Mouse (Mus musculus) liver, adult 2 months (tissue): ENCODE results near the gene Tada3. TPM values are rescaled to one million over a fixed set of nuclear protein-coding genes. Genes with fewer than 3 reads are reported as not detected.
A peak's percentile ranks its signal among the peaks of the same experiment; 100 is the strongest.

Experiments
- DNase-seq: peaks from one replicate; pipeline ENCODE4 v3.0.0-alpha.2; 2011; ENCODE audit warnings: low read depth, low spot score; ENCODE audit errors: extremely low read depth
- H3K27ac ChIP-seq: fragments of 200-500 bp; replicated peaks from 2 replicates; pipeline ENCODE4 v1.5.1; 2012; ENCODE audit warnings: low read depth, mild to moderate bottlenecking, control low read depth, inconsistent platforms, low read length; ENCODE audit not compliant: insufficient read depth
- H3K27me3 ChIP-seq: fragments of 200-500 bp; 2 replicates; pipeline ENCODE4 v1.6.1; 2012; ENCODE audit warnings: mild to moderate bottlenecking, moderate library complexity, low read length, inconsistent platforms; ENCODE audit not compliant: control insufficient read depth, insufficient read depth
- H3K36me3 ChIP-seq: fragments of 200-500 bp; 2 replicates; pipeline ENCODE4 v1.6.1; 2012; ENCODE audit warnings: low read length, inconsistent platforms; ENCODE audit not compliant: control insufficient read depth, insufficient read depth
- H3K4me1 ChIP-seq: fragments of 200-500 bp; 2 replicates; pipeline ENCODE4 v1.6.1; 2011; ENCODE audit warnings: low read length; ENCODE audit not compliant: control insufficient read depth, insufficient read depth
- H3K4me3 ChIP-seq: fragments of 200-500 bp; 2 replicates; pipeline ENCODE4 v1.5.1; 2011; ENCODE audit warnings: low read depth, mild to moderate bottlenecking, control low read depth, low read length, moderate library complexity; ENCODE audit not compliant: insufficient read depth
- H3K79me2 ChIP-seq: fragments of 200-500 bp; 2 replicates; pipeline ENCODE4 v1.6.1; 2012; ENCODE audit warnings: inconsistent platforms, mild to moderate bottlenecking, low read length, moderate library complexity; ENCODE audit not compliant: control insufficient read depth, insufficient read depth
- H3K9ac ChIP-seq: fragments of 200-500 bp; 2 replicates; pipeline ENCODE4 v1.6.1; 2012; ENCODE audit warnings: low read depth, mild to moderate bottlenecking, control low read depth, inconsistent platforms, low read length
- CTCF ChIP-seq: fragments of 200-500 bp; IDR thresholded peaks from 2 replicates; pipeline ENCODE4 v1.5.1; 2011; ENCODE audit warnings: low read depth, low read length, control low read depth
- POLR2A ChIP-seq: fragments of 200-500 bp; IDR thresholded peaks from 2 replicates; pipeline ENCODE4 v1.6.1; 2011; ENCODE audit warnings: low read length, control low read depth; ENCODE audit not compliant: insufficient read depth; ENCODE audit errors: extremely low read depth
- WGBS: fragments of 180-500 bp; shearing (Covaris S2); methylation state at CpG from one replicate; pipeline ENCODE4 v1.1.7; 2018; 5-methylcytosine and 5-hydroxymethylcytosine counted together
- polyA plus RNA-seq: library from polyadenylated mRNA; depleted of rRNA; stranded (reverse); fragments of >200 nt; gene quantifications from 2 replicates; pipeline ENCODE4 v1.2.3, GENCODE M21; 2012; rRNA removed
- total RNA-seq: library from RNA; depleted of rRNA; stranded (reverse); fragments of >200 nt; gene quantifications from 2 replicates; pipeline ENCODE4 v1.2.3, GENCODE M21; 2014; rRNA removed

Gene Tada3
- total RNA-seq = 5.2 and 6.6 TPM in 2 replicates
- polyA plus RNA-seq = 8.4 and 10.4 TPM in 2 replicates

DNA sequence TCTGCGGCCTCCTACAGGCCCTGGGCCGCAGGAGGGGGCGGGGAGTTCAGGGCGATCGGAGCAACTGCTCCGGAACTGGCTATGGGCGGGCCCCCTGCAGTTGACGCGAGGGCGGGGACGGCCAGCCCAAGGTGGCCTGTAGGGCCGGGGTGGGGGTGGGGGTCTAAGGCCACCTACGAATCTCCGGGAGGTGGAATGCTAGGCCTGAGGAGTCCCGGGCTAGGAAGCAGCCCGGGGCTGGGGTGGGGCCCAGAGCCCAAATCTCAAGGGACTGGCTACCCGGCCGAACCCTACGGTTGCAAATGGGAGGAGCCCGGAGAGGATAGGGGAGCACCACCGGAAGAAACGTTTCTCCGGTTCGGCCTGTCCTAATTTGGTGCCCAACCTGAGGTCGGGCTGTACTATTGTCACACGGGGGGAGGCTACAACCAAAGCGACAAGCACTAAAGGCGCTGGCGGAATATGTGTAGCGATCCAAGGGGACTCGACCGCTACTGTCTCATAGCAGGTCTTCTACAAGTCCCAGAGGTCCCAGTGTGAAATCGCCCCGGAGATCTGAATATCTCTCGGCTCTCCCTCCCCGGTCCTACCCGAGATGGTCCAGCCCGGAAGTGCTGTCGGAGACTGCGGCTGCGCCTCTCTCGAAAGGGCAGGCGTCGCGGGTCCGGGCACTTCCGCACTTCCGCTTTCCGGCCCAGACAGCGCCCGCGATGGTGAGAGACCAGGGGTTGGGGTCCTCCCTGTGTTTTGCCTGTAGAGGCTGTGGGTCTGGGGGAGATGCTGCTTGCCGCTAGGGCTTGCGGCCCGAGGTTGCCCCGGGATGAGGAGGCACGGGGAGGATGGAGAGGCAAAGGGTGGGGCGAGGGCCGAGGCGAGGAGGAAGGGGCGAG is at the start of gene Tada3, which contains the start of gene Arpc4:
Gene Tada3 (minus strand): TSS at position 388 of the 890 bp plus-strand sequence.
Gene Arpc4 (plus strand): TSS at position 620 of the 890 bp plus-strand sequence.
- peak within 1 kb of the TSS; percentile 91 for H3K4me3 ChIP-seq
- H3K9ac ChIP-seq = peak within 1 kb of the TSS; percentile 88
- H3K36me3 ChIP-seq = peaks cover 13% of the 10 kb centered on the region; the same call in 1 of the 2 replicates
- DNase-seq = peak; percentile 87
- WGBS = under 1% methylated on average over 57 of the region's 61 CpGs
- TF ChIP-seq POLR2A (peak; percentile 70; the same call in 1 of the 2 replicates), CTCF (no peak)
- H3K27me3 ChIP-seq = no peaks in the 10 kb centered on the region
- peaks cover 20% of the 10 kb centered on the region; the same call in 1 of the 2 replicates for H3K79me2 ChIP-seq
- H3K27ac ChIP-seq = peak within 1 kb of the TSS; percentile 97
- H3K4me1 ChIP-seq = peaks cover 7% of the 10 kb centered on the region

GRCm38 (mm10) chr6:113427397-113427796 is 49.7 kb upstream of the Tada3 start:
- H3K36me3 ChIP-seq = no peaks in the 10 kb centered on the region
- DNase-seq = peak; percentile 98
- WGBS = 20% methylated on average over 3 of the region's 3 CpGs
- H3K27ac ChIP-seq = peak overlapping the region; percentile 83
- H3K79me2 ChIP-seq = peaks cover 20% of the 10 kb centered on the region; the same call in 1 of the 2 replicates
- H3K4me1 ChIP-seq = peaks cover 12% of the 10 kb centered on the region
- TF ChIP-seq POLR2A = no peak
- TF ChIP-seq CTCF = peak; percentile 74
- H3K9ac ChIP-seq = peak overlapping the region; percentile 45; the same call in 1 of the 2 replicates
- H3K4me3 ChIP-seq = no peak overlapping the region
- no peaks in the 10 kb centered on the region for H3K27me3 ChIP-seq

DNA sequence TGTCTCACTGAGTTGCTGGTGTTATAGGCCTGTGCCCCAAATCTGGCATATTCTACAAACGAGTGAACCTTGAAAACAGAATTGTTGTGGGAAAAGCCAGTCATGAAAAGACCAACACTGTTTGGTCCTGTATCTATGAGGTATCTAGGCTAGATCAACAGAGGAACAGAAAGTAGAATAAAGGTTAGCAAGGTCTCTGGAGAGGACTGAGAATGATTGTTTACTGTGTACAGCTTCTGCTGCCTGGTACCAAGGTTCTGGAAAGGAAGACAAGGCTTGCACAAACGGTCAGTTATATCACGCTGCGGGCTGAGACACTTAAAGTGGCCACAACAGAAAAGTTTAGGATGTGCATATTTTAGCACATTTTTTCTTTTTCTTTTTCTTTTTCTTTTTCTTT is 49.0 kb upstream of the Tada3 start:
- H3K36me3 ChIP-seq = no peaks in the 10 kb centered on the region
- peaks cover 7% of the 10 kb centered on the region for H3K4me1 ChIP-seq
- H3K79me2 ChIP-seq = peaks cover 17% of the 10 kb centered on the region; the same call in 1 of the 2 replicates
- 73% methylated on average over 4 of the region's 4 CpGs for WGBS
- H3K27ac ChIP-seq = no peak overlapping the region
- no peak overlapping the region for H3K9ac ChIP-seq
- no peak overlapping the region for H3K4me3 ChIP-seq
- no peaks in the 10 kb centered on the region for H3K27me3 ChIP-seq
- TF ChIP-seq CTCF (no peak), POLR2A (no peak)
- peak; percentile 54 for DNase-seq

DNA sequence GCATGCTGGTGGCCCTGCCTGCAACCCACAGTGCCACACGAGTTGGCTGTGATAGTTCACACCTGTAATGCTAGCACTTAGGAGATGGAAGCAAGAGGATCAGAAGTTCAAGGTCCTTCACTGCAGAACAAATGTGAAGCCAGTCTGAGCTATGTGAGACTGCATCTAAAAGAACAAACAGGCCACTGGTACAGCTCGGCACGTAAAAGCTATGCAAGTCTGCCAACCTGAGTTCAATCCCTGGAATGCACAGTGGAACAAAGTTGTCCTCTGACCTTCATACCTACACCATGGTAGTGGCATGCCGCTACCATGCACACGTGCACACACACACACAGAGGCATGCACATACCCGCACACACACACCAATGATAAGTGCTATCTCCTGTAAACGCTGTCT is 46.5 kb upstream of the Tada3 start:
- H3K79me2 ChIP-seq = peaks cover 9% of the 10 kb centered on the region; the same call in 1 of the 2 replicates
- no peaks in the 10 kb centered on the region for H3K36me3 ChIP-seq
- no peak for DNase-seq
- H3K4me3 ChIP-seq = no peak overlapping the region
- no peak for TF ChIP-seq POLR2A
- TF ChIP-seq CTCF = no peak
- H3K27me3 ChIP-seq = no peaks in the 10 kb centered on the region
- 84% methylated on average over 7 of the region's 7 CpGs for WGBS
- H3K9ac ChIP-seq = no peak overlapping the region
- H3K27ac ChIP-seq = no peak overlapping the region
- 0 out of 2 replicates have a peak, but pooled peaks cover 3% of the 10 kb centered on the region for H3K4me1 ChIP-seq

DNA sequence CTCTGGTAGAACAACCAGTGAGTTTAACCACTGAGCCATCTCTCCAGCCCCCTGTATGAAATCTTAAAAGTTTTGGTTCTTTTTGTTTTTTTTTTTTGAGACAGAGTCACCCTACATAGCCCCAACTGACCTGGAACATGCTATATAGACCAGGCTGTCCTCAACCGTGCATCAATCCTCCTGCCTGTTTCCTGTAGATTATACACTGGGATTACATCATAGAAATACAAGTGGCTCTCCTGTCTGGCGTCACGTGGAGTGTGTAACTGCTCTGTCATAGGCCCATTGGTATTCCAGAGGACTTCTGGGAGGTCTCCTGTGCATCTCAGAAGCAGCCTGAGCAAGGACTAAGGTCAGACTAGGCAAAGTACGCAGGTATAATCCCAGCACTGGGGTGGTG is 45.3 kb upstream of the Tada3 start:
- Histone ChIP-seq H3K27me3 (no peaks in the 10 kb centered on the region), H3K4me3 (no peak overlapping the region), H3K27ac (no peak overlapping the region), H3K4me1 (peaks cover 9% of the 10 kb centered on the region), H3K36me3 (no peaks in the 10 kb centered on the region), H3K79me2 (no peaks in the 10 kb centered on the region), H3K9ac (no peak overlapping the region)
- no peak for DNase-seq
- TF ChIP-seq CTCF (no peak), POLR2A (no peak)
- WGBS = 72% methylated on average over 4 of the region's 4 CpGs
